Mouse (Mus musculus): ENCODE measurements around the gene Sla2.
"Not testable (repeated sequence)": the region's sequence is repeated elsewhere in the genome, so short reads cannot be mapped to it uniquely, and the experiment has no call there.

Sla2 gene

GRCm38 (mm10) chr2:156887017-156887416 is at the start of gene Sla2:
TSS of gene Sla2 (minus strand) at chr2:156887192.
- no peak for DNase-seq (ENCODE audit: low spot score)

- no peak for DNase-seq (ENCODE audit: low spot score)
Observed at GRCm38 (mm10) chr2:156935005-156935404, 48.0 kb upstream of the Sla2 start.

DNA sequence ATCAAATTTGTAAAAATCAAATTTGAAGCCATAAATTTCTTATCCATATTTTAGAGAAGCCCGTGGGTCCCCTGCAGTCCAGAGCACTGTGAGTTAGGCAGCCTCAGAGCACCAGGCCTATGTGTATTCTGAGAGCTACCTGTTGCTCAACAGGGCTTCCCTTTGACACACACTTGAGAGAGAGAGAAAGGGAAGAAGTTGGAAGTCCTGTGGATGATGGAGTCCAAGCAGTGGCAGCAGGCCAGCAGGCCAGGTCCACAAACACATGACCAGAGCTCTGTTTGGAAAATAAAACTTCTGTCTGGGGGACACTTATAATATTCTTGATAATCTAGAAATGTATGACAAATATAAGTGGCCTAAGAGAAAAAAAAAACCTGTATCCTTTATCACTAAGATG is 46.4 kb upstream of the Sla2 start:
- peak; percentile 80 for DNase-seq (ENCODE audit: low spot score)

GRCm38 (mm10) chr2:156931421-156931820 is 44.4 kb upstream of the Sla2 start:
- no peak for DNase-seq (ENCODE audit: low spot score)

GRCm38 (mm10) chr2:156930549-156930948 is 43.6 kb upstream of the Sla2 start:
- no peak for DNase-seq (ENCODE audit: low spot score)

- DNase-seq (ENCODE audit: low spot score) = no peak
Observed at GRCm38 (mm10) chr2:156929519-156930120, 42.6 kb upstream of the Sla2 start.

DNA sequence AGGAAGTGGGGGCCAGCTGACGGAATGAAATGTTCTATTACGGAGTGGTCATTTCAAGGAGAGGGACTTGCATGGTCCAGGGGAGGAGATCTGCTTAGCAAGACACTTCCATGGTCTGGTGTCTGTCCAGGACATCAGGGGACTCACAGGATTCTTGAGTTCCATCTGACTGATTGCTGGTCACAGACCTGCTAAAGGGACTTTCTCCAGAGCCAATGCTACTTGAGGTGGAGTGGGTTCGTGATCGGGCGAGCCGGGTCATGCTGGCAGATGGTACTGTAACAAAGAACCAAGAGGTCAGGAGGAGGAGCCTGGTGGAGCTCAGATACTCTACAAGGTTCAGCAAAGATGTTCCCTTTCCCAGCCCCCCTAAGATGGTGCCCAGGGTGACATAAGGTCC is 41.6 kb upstream of the Sla2 start:
- no peak for DNase-seq (ENCODE audit: low spot score)

GRCm38 (mm10) chr2:156927663-156928062 is 40.7 kb upstream of the Sla2 start:
- DNase-seq (ENCODE audit: low spot score) = no peak

- DNase-seq (ENCODE audit: low spot score) = not testable (repeated sequence)
Observed at GRCm38 (mm10) chr2:156925611-156926010, 38.6 kb upstream of the Sla2 start.

- DNase-seq (ENCODE audit: low spot score) = not testable (repeated sequence)
Observed at GRCm38 (mm10) chr2:156925075-156925474, 38.1 kb upstream of the Sla2 start.

DNA sequence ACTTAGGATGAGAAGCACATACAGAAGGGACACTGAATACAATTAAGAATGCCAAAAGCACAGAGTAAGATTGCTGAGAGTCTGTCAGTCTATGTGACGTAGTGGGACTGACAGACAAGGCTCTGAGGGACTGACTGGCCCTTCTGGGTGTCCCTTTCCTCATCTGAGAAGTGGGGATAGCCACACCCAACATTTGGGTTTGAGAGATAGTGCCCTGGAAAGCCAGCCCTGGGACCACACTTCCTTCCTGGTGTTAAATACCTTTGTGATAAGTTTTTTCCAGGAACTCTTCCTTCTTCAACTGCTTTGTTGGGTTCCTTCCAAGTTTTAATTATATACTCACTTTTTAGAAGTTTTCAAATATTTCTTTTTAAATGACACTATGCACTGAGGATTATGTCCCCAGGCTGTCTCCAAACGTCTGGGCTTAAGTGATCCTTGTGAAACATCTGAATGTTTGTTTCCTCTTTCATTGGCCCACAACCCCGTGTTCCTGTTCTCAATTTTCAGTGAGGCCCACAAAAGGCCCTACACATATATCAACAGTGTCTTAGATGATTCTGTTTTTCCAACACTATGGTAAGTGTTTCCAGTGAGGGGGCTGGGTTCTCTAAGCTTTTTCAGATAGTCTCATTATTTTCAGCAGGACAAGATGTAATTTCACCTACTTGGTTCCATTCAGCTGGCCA is 37.4 kb upstream of the Sla2 start:
- DNase-seq (ENCODE audit: low spot score) = peak; percentile 35

GRCm38 (mm10) chr2:156923057-156923456 is 36.1 kb upstream of the Sla2 start:
- no peak for DNase-seq (ENCODE audit: low spot score)

- DNase-seq (ENCODE audit: low spot score) = no peak
Observed at GRCm38 (mm10) chr2:156919796-156920195, 32.8 kb upstream of the Sla2 start.

DNA sequence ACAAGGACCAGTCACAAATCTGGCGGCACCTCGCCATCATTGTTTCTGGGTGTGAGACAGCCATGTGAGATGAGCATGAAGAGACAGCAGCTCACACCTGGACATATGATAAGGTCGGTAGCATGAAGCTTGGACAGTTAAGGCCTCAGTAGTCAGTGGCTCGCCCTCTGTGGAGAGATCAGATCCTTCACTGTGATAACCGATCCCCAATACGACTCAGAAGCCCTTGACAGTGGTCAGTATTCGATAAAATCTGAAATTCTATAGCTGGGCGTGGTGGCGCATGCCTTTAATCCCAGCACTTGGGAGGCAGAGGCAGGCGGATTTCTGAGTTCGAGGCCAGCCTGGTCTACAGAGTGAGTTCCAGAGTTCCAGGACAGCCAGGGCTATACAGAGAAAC is 32.2 kb upstream of the Sla2 start:
- DNase-seq (ENCODE audit: low spot score) = not testable (repeated sequence)

- no peak for DNase-seq (ENCODE audit: low spot score)
Observed at GRCm38 (mm10) chr2:156918562-156918961, 31.6 kb upstream of the Sla2 start.

GRCm38 (mm10) chr2:156916419-156917125 is 29.6 kb upstream of the Sla2 start:
- no peak for DNase-seq (ENCODE audit: low spot score)

GRCm38 (mm10) chr2:156915559-156915958 is 28.6 kb upstream of the Sla2 start:
- DNase-seq (ENCODE audit: low spot score) = peak; percentile 80

- peak; percentile 90 for DNase-seq (ENCODE audit: low spot score)
Observed at GRCm38 (mm10) chr2:156913191-156913590, 26.2 kb upstream of the Sla2 start.

- DNase-seq (ENCODE audit: low spot score) = not testable (repeated sequence)
Observed at GRCm38 (mm10) chr2:156905931-156906330, 18.9 kb upstream of the Sla2 start.

DNA sequence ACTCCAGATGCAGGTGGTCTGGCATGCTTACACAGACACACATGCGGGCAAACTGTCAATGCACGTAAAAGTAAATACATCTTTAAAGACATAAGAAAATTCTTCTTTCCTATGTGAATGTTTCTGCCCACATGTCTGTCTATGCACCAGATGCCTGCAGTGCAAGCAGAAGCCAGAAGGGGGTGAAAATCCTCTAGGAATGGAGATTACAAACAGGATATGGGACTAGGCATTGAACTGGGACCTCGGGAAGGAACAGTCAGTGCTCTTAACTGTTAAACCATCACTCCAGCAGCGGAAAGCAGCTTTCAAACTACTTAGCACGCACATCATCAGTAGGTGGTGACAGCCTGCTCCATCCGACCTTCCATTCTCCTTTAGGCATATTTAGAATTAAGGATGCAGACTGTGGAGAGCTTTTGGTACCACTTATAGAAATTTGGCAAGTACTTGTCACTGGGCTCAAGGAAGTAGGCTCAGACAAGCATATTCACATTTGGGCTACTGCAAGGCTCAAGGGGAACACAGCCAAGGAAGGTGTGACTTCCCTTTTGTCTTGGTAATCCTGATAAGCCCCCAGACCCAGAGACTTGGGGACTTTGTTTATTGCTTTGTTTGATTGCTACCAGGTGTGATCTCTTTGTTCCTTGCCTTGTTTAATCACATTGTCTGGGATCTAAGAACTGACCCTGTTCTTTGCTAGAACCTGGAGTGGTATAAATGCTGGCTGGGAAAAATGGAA is 18.2 kb upstream of the Sla2 start:
- DNase-seq (ENCODE audit: low spot score) = peak; percentile 79

DNA sequence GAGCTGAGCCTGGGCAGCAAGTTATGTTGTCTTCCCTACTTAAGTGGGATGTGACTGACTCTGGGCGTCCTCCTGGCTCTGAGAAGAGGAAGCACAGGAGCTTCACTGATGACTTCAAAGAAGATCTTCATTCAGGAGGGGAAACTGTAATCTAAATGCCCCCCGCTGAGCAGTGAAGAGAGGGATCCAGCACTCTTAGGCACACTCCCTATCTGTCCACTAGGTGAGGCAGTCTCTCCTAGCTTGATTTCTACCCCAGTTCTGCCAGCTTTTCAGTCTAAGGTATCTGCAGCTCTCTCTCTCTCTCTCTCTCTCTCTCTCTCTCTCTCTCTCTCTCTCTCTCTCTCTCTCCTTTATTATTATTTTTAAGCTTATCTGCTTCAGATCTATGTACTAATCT is 16.4 kb upstream of the Sla2 start:
- DNase-seq (ENCODE audit: low spot score) = no peak

DNA sequence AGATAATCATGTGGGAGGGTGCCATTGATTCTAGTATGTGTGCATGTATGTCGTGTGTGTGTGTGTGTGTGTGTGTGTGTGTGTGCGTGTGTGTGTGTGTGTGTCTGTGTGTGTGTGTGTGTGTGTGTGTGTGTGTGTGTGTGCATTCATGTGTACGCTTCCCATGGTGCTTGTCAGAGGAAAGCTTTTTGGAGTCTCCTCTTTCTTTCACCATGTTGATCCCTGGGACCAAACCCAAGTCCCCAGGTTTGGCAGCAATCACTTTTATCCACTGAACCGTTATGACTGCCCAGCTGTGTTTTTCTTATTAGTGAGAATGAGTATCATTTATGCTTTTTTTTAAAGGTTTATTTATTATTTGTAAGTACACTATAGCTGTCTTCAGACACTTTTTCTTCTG is 15.4 kb upstream of the Sla2 start:
- DNase-seq (ENCODE audit: low spot score) = not testable (repeated sequence)

DNA sequence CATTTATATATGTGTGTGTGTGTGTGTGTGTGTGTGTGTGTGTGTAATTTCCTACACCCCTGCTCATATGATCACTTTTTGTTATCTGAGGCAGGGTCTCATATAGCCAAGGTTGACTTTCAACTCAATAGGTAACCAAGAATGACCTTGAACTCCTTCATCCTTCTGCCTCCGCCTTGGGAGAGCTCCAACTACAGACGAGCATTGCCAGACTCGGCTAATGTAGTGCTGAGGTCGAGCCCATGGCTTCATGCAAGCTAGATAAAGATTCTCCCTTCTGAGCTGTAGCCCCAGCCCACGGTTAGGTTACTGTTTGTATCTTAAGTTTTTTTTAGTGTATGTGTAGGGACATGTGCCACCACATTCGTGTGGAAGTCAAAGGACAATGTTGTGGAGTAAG is 14.9 kb upstream of the Sla2 start:
- no peak for DNase-seq (ENCODE audit: low spot score)

Measured in adipocyte (in vitro differentiated cells).